Mouse (Mus musculus) thymus, adult 2 months (tissue): ENCODE measurements at regions not wholly inside any gene's neighbourhood (a gene's known extent, or its start where the extent isn't known, plus 50 kb on each side); places are given as distances from the start of the nearest gene placed in this dataset.

Experiments
- CTCF ChIP-seq: fragments of 200-500 bp; IDR thresholded peaks from 2 replicates; pipeline ENCODE4 v1.5.1; 2012; ENCODE audit warnings: mild to moderate bottlenecking, control low read depth, low read length, moderate library complexity, borderline replicate concordance; ENCODE audit not compliant: control insufficient read depth, poor library complexity, insufficient read depth; ENCODE audit errors: extremely low read depth
- POLR2A ChIP-seq: fragments of 200-500 bp; IDR thresholded peaks from 2 replicates; pipeline ENCODE4 v1.6.1; 2012; ENCODE audit warnings: mild to moderate bottlenecking, low read length, control low read depth, moderate library complexity; ENCODE audit not compliant: control insufficient read depth, poor library complexity, insufficient read depth; ENCODE audit errors: extremely low read depth

GRCm38 (mm10) chr13:60488131-60488883 lies 113.4 kb upstream of the Dapk1 start:
- TF ChIP-seq CTCF, result no peak
- TF ChIP-seq POLR2A, result no peak
